Mouse (Mus musculus): ENCODE data around the gene Nop9.
A peak's percentile ranks its signal among the peaks of the same experiment; 100 is the strongest.

The Nop9 gene

GRCm38 (mm10) chr14:55745180-55745860 lies at the start of gene Nop9, which contains the start of gene Dhrs1:
Gene Nop9, plus strand, starts transcription at chr14:55745693.
Gene Dhrs1, minus strand, starts transcription at chr14:55745690.
- peak; percentile 81 to 89 for DNase-seq (ENCODE audit: low spot score in 2 of 2)

DNA sequence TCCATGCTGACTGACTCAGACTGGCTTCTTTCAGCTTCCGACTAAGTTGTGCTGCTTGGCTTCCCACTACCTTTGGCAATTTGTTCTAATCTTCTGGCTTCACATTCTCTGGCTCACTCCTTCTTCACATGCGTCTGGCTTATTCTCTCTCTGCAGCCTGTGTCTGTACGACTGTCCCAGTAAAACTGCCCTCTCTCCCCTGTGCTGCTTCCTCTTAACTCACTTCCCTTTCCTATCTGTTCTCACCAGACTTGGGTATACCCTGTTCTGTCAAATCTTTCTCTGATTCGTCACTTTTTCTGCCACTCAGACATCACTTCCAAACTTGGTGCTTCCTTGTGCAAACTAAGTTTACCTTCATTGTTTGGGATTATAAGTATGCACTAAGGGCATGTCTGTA lies 48.3 kb upstream of the Nop9 start:
- DNase-seq (ENCODE audit: low spot score in 2 of 2) = no peak

DNA sequence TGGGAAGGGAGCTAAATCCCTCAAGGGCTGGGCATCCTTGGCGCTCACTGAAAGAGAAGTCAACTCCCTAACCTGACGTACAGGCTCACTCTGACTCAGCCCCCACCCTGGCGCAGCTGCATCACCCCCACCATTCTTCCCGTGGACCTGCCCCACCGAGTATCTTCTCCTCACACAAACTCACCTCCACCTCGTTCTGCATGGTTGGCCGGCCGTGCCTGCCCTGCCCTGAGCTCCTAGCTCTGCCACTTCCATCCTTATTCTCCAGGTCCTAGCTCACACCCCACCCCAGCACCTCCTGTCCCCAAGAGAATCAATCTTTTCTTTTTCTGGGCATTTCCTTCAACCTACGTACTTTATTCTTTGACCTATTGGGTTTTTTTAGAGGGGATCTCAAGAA lies 44.4 kb upstream of the Nop9 start:
- DNase-seq (ENCODE audit: low spot score in 2 of 2) = no peak

DNA sequence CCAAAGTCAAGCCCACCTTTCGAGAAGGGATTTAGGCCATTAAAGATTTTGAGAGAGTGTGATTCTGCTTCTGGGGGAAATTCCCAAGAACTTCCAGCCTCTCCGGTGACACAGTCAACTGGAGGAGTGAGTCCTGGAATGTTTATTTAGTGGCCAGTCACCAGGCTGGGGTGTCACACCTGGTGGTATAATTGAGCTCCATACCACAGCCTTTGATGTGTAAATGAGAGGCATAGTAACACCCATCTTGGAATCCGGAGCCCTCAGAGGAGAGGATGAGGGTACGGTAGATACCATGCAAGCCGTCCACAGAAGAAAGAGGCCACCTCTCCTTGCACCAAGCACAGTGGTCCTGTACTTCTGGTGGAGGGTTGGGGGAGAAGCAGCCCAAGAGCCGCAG lies 42.7 kb upstream of the Nop9 start:
- DNase-seq (ENCODE audit: low spot score in 2 of 2) = no peak

GRCm38 (mm10) chr14:55706051-55706600 lies 39.4 kb upstream of the Nop9 start:
- no peak for DNase-seq (ENCODE audit: low spot score in 2 of 2)

DNA sequence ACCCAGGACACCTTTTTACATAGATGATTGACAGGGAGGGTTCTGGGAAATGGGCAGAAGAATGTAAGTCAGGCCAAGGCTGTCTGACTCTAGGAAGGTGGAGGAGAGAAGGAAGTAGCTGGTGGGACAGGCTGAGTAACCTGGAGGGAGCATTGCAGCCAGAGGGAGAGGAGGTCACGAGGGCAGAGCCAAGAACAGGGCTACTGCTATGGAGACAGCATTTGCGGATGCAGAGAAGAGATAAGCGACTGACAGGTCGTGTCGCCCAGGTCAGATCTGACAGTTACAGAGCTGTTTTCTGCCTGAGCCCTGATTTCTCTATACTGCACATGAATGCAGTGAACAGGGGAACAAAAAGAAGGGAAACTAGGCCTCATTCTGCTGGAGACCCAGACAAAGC lies 38.1 kb upstream of the Nop9 start:
- DNase-seq (ENCODE audit: low spot score in 2 of 2) = no peak

GRCm38 (mm10) chr14:55709509-55709908 lies 36.0 kb upstream of the Nop9 start:
- no peak for DNase-seq (ENCODE audit: low spot score in 2 of 2)

DNA sequence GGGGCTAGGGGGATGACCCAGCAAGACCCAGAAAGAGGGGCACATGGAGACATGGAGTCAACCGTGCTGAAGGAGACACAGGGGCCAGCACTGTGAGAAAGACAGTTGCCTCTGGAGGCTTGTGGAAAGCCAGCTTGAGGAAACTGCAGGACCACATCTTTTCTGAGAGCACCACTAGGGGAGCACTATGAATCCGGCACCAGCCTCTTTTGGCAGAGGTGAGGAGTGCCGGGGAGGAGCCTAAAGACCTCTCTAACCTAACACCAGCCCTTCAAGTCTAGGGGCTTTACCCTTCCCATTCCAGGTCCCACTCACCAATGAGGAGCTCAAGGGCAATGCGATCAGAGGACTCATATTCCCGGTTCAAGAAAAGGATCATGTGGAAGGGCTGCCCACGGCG lies 33.7 kb upstream of the Nop9 start:
- DNase-seq (ENCODE audit: low spot score in 2 of 2) = no peak

DNA sequence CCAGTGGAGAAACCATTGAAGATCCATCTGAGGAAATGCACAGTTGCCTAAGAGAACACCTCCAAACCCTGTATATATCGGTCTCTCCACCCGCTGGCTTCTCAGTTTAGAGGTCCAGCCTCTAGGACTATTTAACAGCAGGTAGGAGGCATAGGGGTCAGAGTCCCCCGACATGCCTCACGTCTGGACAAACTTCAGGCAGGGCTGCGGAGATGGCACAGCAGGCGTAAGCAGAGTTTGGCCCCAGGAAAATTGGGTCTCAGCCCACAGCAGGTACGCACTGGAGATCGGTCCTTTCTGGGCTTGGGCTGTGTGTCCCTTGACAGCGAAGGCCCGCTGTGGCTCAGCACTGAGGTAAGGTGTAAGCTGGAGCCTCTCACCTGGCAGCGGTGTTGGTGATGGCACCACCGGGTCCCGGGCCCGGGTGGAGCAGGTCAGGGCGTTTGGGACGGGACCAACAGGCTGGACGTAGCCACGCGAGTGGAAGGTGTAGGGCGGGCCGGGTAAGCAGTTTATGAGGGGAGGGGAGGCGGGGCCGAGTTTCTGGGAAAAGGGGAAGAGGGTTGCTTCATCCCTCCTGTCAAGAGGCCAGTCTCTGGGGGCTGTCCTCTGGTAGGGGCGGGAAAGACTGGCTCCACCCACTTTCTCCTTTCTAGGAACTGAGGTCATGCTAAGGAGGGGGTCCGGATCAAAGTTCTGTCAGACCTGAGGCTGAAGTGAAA lies 32.3 kb upstream of the Nop9 start:
- DNase-seq (ENCODE audit: low spot score in 2 of 2) = no peak

DNA sequence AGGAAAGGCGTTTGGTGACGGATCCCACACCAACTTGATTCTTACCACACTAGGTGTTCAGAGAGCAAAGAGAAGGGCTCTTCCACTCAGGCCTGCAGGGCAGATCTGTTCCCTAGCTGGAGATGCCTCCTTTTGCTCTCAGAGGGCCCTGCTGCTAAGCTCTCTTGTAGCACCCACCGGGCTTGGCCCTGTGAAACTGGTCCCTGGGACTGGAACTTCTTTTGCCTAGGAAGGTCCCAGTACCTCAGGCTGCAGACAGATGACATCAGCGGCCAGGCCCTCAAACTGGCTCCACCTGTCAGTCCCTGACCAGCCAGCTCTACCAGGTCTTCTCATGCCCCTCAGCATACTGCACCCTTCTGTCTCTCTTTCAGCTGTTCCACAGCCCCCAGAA lies 31.8 kb upstream of the Nop9 start, which contains the start of gene Tgm1:
TSS of gene Tgm1 (minus strand) at position 198 of the 394 bp plus-strand sequence.
- DNase-seq (ENCODE audit: low spot score in 2 of 2) = no peak

DNA sequence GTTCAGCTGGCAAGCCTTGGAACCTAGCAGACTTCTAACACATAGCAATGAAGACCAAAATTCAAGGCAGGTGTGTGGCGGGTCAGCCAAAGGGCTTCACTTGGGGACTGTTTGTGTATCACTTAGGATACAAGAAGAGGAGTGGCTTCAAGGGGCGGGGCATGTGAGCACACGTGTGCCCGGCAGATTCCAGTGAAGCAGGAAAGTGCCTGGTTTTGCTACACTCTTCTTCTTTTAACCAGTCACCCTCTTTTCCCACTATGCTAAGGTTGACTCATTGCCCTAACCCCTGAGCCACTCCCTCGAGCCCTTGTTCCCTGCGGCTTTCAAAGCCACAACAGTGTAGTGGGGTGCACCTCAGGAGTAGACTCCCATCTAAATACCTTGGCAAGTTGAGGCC lies 30.6 kb upstream of the Nop9 start:
- DNase-seq (ENCODE audit: low spot score in 2 of 2) = no peak

DNA sequence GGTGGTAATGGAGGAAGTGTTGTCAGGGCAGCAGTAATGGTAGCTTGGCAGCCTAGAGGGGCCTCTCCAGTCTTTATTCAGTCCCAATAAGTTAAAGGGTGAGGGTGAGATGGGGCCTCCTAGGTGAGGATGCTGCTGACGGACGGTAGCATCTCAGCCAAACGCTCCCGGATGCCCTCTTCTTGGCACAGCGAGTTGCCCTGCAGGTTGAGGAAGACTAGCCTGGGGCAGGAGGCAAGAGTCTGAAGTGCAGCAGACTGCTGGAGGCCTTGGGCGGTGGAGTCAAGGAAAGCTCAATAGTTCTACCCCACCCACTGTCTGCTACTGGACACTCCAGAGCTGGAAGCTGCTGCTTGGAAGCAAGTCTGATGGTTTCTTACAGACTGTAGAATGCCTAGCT lies 29.2 kb upstream of the Nop9 start:
- no peak for DNase-seq (ENCODE audit: low spot score in 2 of 2)

GRCm38 (mm10) chr14:55716884-55717283 lies 28.6 kb upstream of the Nop9 start:
- no peak for DNase-seq (ENCODE audit: low spot score in 2 of 2)

GRCm38 (mm10) chr14:55719737-55720136 lies 25.8 kb upstream of the Nop9 start:
- no peak for DNase-seq (ENCODE audit: low spot score in 2 of 2)

DNA sequence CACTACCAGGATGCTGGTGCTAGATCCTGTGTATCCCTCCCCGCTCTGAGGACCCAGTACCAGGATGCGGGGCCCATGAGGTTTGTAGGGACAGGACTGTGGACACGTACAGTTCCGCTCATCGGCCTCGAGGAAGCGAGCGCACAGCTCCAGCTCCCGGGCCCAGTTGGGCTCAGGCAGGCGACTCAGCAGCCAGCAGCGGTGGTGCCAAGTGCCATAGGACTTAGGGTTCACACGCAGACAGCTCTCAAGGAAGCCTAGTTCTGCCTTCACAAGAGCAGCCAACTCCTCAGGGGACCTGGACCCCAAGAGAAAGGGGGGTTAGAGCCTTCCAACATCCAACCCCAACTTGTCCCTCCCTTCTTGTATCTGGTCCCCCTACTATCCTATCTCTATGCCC lies 24.8 kb upstream of the Nop9 start:
- DNase-seq (ENCODE audit: low spot score in 2 of 2) = no peak

GRCm38 (mm10) chr14:55721076-55721475 lies 24.4 kb upstream of the Nop9 start:
- DNase-seq (ENCODE audit: low spot score in 2 of 2) = no peak

DNA sequence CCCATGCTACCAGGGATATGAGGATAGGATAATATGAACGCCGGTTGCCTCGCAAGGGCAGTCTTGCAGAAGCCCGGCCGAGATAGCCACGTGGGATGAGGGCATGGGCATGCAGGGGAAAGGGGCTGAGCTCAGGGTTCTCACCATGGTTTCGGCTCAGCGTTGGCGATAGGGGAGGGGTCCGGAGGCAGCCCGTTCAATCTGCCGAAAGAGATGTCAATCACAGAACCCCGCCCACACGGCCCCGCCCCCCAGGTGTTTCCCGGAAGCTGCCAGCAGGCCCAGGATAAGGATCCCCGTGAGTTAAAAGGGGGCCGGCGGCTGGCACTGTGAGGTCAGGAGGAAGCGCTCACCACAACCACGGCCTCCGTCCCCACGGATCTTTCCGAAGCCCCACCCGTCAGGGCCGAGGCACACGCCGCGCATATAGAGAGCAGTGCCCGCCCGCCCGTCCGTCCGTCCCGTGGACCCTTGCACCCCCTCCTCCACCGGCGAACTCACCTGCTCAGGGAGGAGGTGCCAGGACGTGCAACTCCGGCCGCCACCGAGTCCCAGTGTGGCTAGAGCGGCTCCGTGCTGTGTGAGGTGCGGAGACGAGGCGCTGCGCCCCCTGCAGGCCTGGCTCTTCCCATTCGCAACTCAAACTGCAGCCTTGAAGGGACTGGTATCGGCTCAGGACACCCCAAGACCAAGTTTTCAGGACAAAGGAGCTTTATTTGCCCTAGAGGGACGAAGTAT lies 23.6 kb upstream of the Nop9 start, which contains the start of gene Rabggta:
TSS of gene Rabggta (minus strand) at position 564 of the 738 bp plus-strand sequence.
- DNase-seq (ENCODE audit: low spot score in 2 of 2) = peak; percentile 89 to 96

GRCm38 (mm10) chr14:55722438-55722945 lies 23.0 kb upstream of the Nop9 start:
- no peak for DNase-seq (ENCODE audit: low spot score in 2 of 2)

DNA sequence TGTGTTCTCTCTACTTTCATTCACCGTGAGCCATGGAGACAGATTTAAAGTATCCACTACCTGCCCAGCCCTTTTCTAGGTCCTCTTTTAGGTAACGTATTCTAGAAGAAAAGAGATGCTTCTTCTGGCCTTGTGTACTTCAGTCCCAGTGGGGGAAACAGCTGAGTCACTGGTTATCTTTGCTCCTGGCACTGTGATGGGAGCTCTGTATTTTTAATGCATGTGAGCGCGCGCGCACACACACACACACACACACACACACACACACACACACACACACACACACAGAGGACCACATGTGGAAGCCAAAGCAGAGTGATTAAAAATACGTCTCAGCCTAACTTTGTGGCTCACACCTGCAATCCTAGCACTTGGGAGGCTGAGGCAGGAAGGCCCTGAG lies 22.1 kb upstream of the Nop9 start:
- DNase-seq (ENCODE audit: low spot score in 2 of 2) = no peak

DNA sequence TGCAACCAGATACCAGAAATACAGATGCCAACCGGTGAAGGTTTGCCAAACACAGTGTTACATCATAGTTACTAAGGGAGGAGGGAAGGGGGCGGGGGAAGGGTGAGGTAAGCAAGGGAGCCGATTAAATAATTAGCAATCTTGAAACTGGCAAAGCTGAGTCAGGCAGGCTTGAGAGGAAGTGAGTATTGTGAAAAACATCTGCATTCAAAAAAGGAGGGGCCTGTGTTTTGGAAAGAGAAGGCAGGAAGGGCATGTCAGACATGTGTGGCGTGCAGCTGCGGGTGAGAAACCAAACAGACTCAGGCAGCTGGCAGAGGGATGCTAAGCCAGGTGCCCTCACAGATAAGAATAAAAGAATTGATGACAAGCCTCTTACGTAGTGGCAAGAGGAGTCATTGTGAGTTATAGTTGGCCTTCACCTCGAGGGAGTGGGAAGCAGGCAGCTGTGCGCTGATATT lies 21.1 kb upstream of the Nop9 start:
- peak in 1 of 2 experiments; percentile 53 for DNase-seq (ENCODE audit: low spot score in 2 of 2)

DNA sequence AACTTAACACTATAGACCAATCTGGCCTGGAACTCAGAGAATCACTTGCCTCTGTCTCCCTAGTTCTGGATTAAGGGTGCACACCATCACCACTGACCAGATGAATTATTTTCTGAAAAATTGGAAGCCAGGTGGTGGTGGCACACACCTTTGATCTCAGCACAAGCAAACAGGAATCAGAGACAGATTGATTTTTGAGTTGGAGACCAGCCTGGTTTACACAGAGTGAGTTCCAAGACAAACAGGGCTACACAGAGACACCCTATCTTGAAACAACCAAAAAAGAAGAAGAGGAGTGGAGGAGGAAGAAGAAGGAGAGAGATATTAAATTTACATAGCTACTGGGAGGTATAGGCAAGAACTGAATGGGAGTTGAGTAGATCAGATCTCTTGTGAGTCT lies 19.2 kb upstream of the Nop9 start:
- no peak for DNase-seq (ENCODE audit: low spot score in 2 of 2)

All from spleen, postnatal 10 days (tissue).